Mouse (Mus musculus): ENCODE results near the gene Gm20388. TPM values are rescaled to one million over a fixed set of nuclear protein-coding genes. Genes with fewer than 3 reads are reported as not detected.

Gm20388 gene
- polyA plus RNA-seq, 1 experiment: 18.7 TPM

GRCm38 (mm10) chr8:122068609-122069008 lies 2158.0 kb downstream of the Gm20388 start:
- peaks cover 6% of the 10 kb centered on the region for H3K4me1 ChIP-seq (ENCODE audit: control insufficient read depth, insufficient read depth, low read length)
- no peaks in the 10 kb centered on the region for H3K27me3 ChIP-seq (ENCODE audit: control insufficient read depth, insufficient read depth, low read length)
- TF ChIP-seq CTCF (IDR thresholded peaks at IDR 0.05; ENCODE audit: borderline replicate concordance, insufficient read depth, low read depth, low read length): no peak
- TF ChIP-seq POLR2A (IDR thresholded peaks at IDR 0.05; ENCODE audit: borderline replicate concordance, insufficient read depth, low read length): no peak
- WGBS: 80% methylated on average over 13 of the region's 13 CpGs
- H3K4me3 ChIP-seq (replicated peaks; ENCODE audit: insufficient read depth, low read depth, low read length): no peak overlapping the region
- H3K27ac ChIP-seq (ENCODE audit: insufficient read depth, low read length): no peak overlapping the region
- DNase-seq: no peak

GRCm38 (mm10) chr8:122069281-122069680 lies 2158.6 kb downstream of the Gm20388 start:
- H3K4me3 ChIP-seq (replicated peaks; ENCODE audit: insufficient read depth, low read depth, low read length): no peak overlapping the region
- H3K27ac ChIP-seq (ENCODE audit: insufficient read depth, low read length): no peak overlapping the region
- 42% methylated on average over 11 of the region's 11 CpGs for WGBS
- DNase-seq: no peak
- TF ChIP-seq POLR2A (IDR thresholded peaks at IDR 0.05; ENCODE audit: borderline replicate concordance, insufficient read depth, low read length) (no peak), CTCF (IDR thresholded peaks at IDR 0.05; ENCODE audit: borderline replicate concordance, insufficient read depth, low read depth, low read length) (no peak)
- no peaks in the 10 kb centered on the region for H3K27me3 ChIP-seq (ENCODE audit: control insufficient read depth, insufficient read depth, low read length)
- no peaks in the 10 kb centered on the region; the same call in 1 of the 2 replicates for H3K4me1 ChIP-seq (ENCODE audit: control insufficient read depth, insufficient read depth, low read length)

- no peak overlapping the region for H3K27ac ChIP-seq (ENCODE audit: insufficient read depth, low read length)
- TF ChIP-seq CTCF (IDR thresholded peaks at IDR 0.05; ENCODE audit: borderline replicate concordance, insufficient read depth, low read depth, low read length) (no peak), POLR2A (IDR thresholded peaks at IDR 0.05; ENCODE audit: borderline replicate concordance, insufficient read depth, low read length) (no peak)
- no peaks in the 10 kb centered on the region for H3K27me3 ChIP-seq (ENCODE audit: control insufficient read depth, insufficient read depth, low read length)
- DNase-seq: no peak
- H3K4me1 ChIP-seq (ENCODE audit: control insufficient read depth, insufficient read depth, low read length): no peaks in the 10 kb centered on the region
- no peak overlapping the region for H3K4me3 ChIP-seq (replicated peaks; ENCODE audit: insufficient read depth, low read depth, low read length)
- 78% methylated on average over 4 of the region's 4 CpGs for WGBS
Measured at GRCm38 (mm10) chr8:122071193-122071592, 2160.6 kb downstream of the Gm20388 start.

- TF ChIP-seq CTCF (IDR thresholded peaks at IDR 0.05; ENCODE audit: borderline replicate concordance, insufficient read depth, low read depth, low read length) (no peak), POLR2A (IDR thresholded peaks at IDR 0.05; ENCODE audit: borderline replicate concordance, insufficient read depth, low read length) (no peak)
- H3K4me3 ChIP-seq (replicated peaks; ENCODE audit: insufficient read depth, low read depth, low read length): no peak overlapping the region
- DNase-seq: no peak
- H3K4me1 ChIP-seq (ENCODE audit: control insufficient read depth, insufficient read depth, low read length): no peaks in the 10 kb centered on the region
- no peaks in the 10 kb centered on the region for H3K27me3 ChIP-seq (ENCODE audit: control insufficient read depth, insufficient read depth, low read length)
- WGBS: 88% methylated on average over 9 of the region's 9 CpGs
- H3K27ac ChIP-seq (ENCODE audit: insufficient read depth, low read length): no peak overlapping the region
Measured at GRCm38 (mm10) chr8:122073964-122074363, 2163.3 kb downstream of the Gm20388 start.

- Histone ChIP-seq H3K4me3 (replicated peaks; ENCODE audit: insufficient read depth, low read depth, low read length) (no peak overlapping the region), H3K4me1 (ENCODE audit: control insufficient read depth, insufficient read depth, low read length) (no peaks in the 10 kb centered on the region), H3K27ac (ENCODE audit: insufficient read depth, low read length) (no peak overlapping the region), H3K27me3 (ENCODE audit: control insufficient read depth, insufficient read depth, low read length) (no peaks in the 10 kb centered on the region)
- no peak for TF ChIP-seq CTCF (IDR thresholded peaks at IDR 0.05; ENCODE audit: borderline replicate concordance, insufficient read depth, low read depth, low read length)
- TF ChIP-seq POLR2A (IDR thresholded peaks at IDR 0.05; ENCODE audit: borderline replicate concordance, insufficient read depth, low read length): no peak
- no peak for DNase-seq
- 89% methylated on average over 9 of the region's 9 CpGs for WGBS
Measured at GRCm38 (mm10) chr8:122074442-122074841, 2163.8 kb downstream of the Gm20388 start.

GRCm38 (mm10) chr8:122074977-122075376 lies 2164.3 kb downstream of the Gm20388 start:
- 88% methylated on average over 4 of the region's 4 CpGs for WGBS
- H3K4me1 ChIP-seq (ENCODE audit: control insufficient read depth, insufficient read depth, low read length): no peaks in the 10 kb centered on the region
- H3K4me3 ChIP-seq (replicated peaks; ENCODE audit: insufficient read depth, low read depth, low read length): no peak overlapping the region
- H3K27ac ChIP-seq (ENCODE audit: insufficient read depth, low read length): no peak overlapping the region
- TF ChIP-seq CTCF (IDR thresholded peaks at IDR 0.05; ENCODE audit: borderline replicate concordance, insufficient read depth, low read depth, low read length) (0 out of 2 replicates have a peak, but pooled peaks have one; percentile 1), POLR2A (IDR thresholded peaks at IDR 0.05; ENCODE audit: borderline replicate concordance, insufficient read depth, low read length) (no peak)
- no peak for DNase-seq
- no peaks in the 10 kb centered on the region for H3K27me3 ChIP-seq (ENCODE audit: control insufficient read depth, insufficient read depth, low read length)

GRCm38 (mm10) chr8:122076183-122076842 lies 2165.7 kb downstream of the Gm20388 start:
- no peak overlapping the region for H3K27ac ChIP-seq (ENCODE audit: insufficient read depth, low read length)
- no peaks in the 10 kb centered on the region for H3K4me1 ChIP-seq (ENCODE audit: control insufficient read depth, insufficient read depth, low read length)
- 61% methylated on average over 23 of the region's 23 CpGs for WGBS
- TF ChIP-seq CTCF (IDR thresholded peaks at IDR 0.05; ENCODE audit: borderline replicate concordance, insufficient read depth, low read depth, low read length) (no peak), POLR2A (IDR thresholded peaks at IDR 0.05; ENCODE audit: borderline replicate concordance, insufficient read depth, low read length) (no peak)
- H3K27me3 ChIP-seq (ENCODE audit: control insufficient read depth, insufficient read depth, low read length): no peaks in the 10 kb centered on the region
- DNase-seq: no peak
- H3K4me3 ChIP-seq (replicated peaks; ENCODE audit: insufficient read depth, low read depth, low read length): no peak overlapping the region

GRCm38 (mm10) chr8:122078321-122078720 lies 2167.7 kb downstream of the Gm20388 start:
- no peaks in the 10 kb centered on the region for H3K27me3 ChIP-seq (ENCODE audit: control insufficient read depth, insufficient read depth, low read length)
- 89% methylated on average over 12 of the region's 12 CpGs for WGBS
- DNase-seq: no peak

More at GRCm38 (mm10) chr8:122078321-122078720, 2167.7 kb downstream of the Gm20388 start:
- Histone ChIP-seq H3K4me1 (ENCODE audit: control insufficient read depth, insufficient read depth, low read length) (peaks cover 2% of the 10 kb centered on the region; the same call in 1 of the 2 replicates), H3K4me3 (replicated peaks; ENCODE audit: insufficient read depth, low read depth, low read length) (no peak overlapping the region), H3K27ac (ENCODE audit: insufficient read depth, low read length) (no peak overlapping the region)
- TF ChIP-seq CTCF (IDR thresholded peaks at IDR 0.05; ENCODE audit: borderline replicate concordance, insufficient read depth, low read depth, low read length) (no peak), POLR2A (IDR thresholded peaks at IDR 0.05; ENCODE audit: borderline replicate concordance, insufficient read depth, low read length) (no peak)
